Mouse (Mus musculus) c-Kit-positive CD71-positive TER-119-negative erythroid progenitor cells, embryonic 14.5 days (primary cell): ENCODE measurements around the gene C1rb.
"Not testable (repeated sequence)": the region's sequence is repeated elsewhere in the genome, so short reads cannot be mapped to it uniquely, and the experiment has no call there.

Experiments used
- DNase-seq: peaks from one replicate; pipeline ENCODE4 v3.0.0-alpha.2; 2013; ENCODE audit warnings: low read depth

The C1rb gene

GRCm38 (mm10) chr6:124602031-124602430, 31.9 kb downstream of the C1rb start:
- no peak for DNase-seq

DNA sequence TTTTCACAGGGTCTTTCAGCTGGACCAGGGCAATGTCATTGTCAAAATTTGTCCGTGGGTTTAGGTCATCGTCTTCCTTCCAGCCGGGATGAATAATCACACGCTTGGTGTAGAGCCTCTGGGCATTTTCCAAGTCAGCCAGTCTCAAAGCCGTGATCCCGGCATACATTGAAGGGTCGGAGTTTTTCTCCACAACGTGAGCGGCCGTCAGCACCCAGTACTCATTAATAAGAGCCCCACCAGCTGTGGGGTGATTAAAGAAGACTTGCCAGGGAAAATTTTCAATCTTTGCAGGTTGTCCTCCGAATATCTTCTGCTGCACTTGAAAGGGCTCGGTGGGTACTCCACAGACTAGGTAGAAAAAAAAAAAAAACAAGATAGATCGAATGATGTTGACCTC, 55.5 kb downstream of the C1rb start:
- DNase-seq: no peak

- DNase-seq: not testable (repeated sequence)
Observed at GRCm38 (mm10) chr6:124626184-124626583, 56.1 kb downstream of the C1rb start.

DNA sequence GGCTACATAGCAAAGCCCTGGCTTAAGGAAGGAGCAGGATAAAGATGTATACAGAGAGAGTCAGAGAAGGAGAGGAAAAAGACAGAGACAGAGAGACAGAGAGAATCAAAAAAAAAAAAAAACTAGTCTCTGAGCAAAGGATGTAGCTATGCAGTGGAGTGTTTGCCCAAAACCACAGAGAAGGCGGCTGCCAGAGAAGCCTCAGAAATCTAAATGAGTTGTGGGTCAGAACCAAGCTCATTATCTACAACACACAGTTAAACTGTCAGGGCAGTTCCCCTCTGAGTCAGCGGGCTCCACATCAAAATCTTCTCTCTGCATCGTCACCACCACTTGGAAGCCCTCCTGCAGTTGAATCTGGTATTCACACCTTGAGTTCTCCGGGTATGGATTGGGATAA, 60.7 kb downstream of the C1rb start:
- no peak for DNase-seq
